Mouse (Mus musculus): Measurements from ENCODE around the gene Edrf1. TPM values are rescaled to one million over a fixed set of nuclear protein-coding genes. Genes with fewer than 3 reads are reported as not detected.

Edrf1 gene
- total and polyA plus RNA-seq, 3 experiments, result 10.0 to 20.6 (median 19.3) TPM

GRCm38 (mm10) chr7:133676002-133676401 is 38.7 kb downstream of the Edrf1 start:
- H3K27ac ChIP-seq (ENCODE audit: insufficient read depth, low read depth), result no peak overlapping the region
- dilution Hi-C loops (cut with MboI; ENCODE audit: extremely low pct_ligation_motif_present, extremely low pct_unique_long_range_greater_than_20kb, low sequenced_read_pairs) (no loop called here), in situ Hi-C loops (cut with MboI; ENCODE audit: low pct_ligation_motif_present, low pct_unique_long_range_greater_than_20kb, low sequenced_read_pairs) (no loop called here)
- no peaks in the 10 kb centered on the region for H3K9me3 ChIP-seq (replicated peaks; ENCODE audit: low read length)
- H3K79me2 ChIP-seq (replicated peaks; ENCODE audit: control insufficient read depth, extremely low read depth, insufficient read depth, poor library complexity, severe bottlenecking), result no peaks in the 10 kb centered on the region
- DNase-seq (ENCODE audit: extremely low read depth), result peak; percentile 33
- no peak overlapping the region for H3K4me2 ChIP-seq (ENCODE audit: insufficient read depth, low read depth, poor library complexity, severe bottlenecking)
- no peaks in the 10 kb centered on the region for H3K27me3 ChIP-seq (replicated peaks)
- H3K9ac ChIP-seq (ENCODE audit: insufficient read depth, low read depth), result no peak overlapping the region
- H3K36me3 ChIP-seq (replicated peaks in 1 of 2; ENCODE audit: control insufficient read depth in 1 of 2, insufficient read depth in 1 of 2, low read length in 1 of 2), result peaks cover 18 to 52% of the 10 kb centered on the region in 2 experiments
- no peak for TF ChIP-seq SMC3 (IDR thresholded peaks at IDR 0.05; ENCODE audit: low read depth, low read length)
- no peak for TF ChIP-seq TBP (conservative IDR thresholded peaks at IDR 0.05; ENCODE audit: low read depth, low read length)
- no peak for TF ChIP-seq CHD2 (IDR thresholded peaks at IDR 0.05; ENCODE audit: low read length)
- peak; percentile 32; the same call in 1 of the 2 replicates for TF ChIP-seq USF1 (IDR thresholded peaks at IDR 0.05; ENCODE audit: low read depth, low read length)
- no peak for TF ChIP-seq UBTF (IDR thresholded peaks at IDR 0.05; ENCODE audit: low read depth, low read length)
- peak; percentile 34; the same call in 1 of the 2 replicates for TF ChIP-seq USF2 (conservative IDR thresholded peaks at IDR 0.05; ENCODE audit: low read depth, low read length)
- TF ChIP-seq KAT2A (IDR thresholded peaks at IDR 0.05; ENCODE audit: insufficient replicate concordance, low read length), result no peak
- TF ChIP-seq MAZ (IDR thresholded peaks at IDR 0.05; ENCODE audit: low read depth, low read length), result no peak
- TF ChIP-seq GABPA (IDR thresholded peaks at IDR 0.05; ENCODE audit: insufficient replicate concordance, low read depth, low read length), result no peak
- TF ChIP-seq MYC (IDR thresholded peaks at IDR 0.05; ENCODE audit: low read depth, low read length), result peak; percentile 61
- TF ChIP-seq EP300 (IDR thresholded peaks at IDR 0.05; ENCODE audit: low read length), result no peak
- no peak for TF ChIP-seq PAX5 (IDR thresholded peaks at IDR 0.05; ENCODE audit: low read length)
- TF ChIP-seq MAX (IDR thresholded peaks at IDR 0.05; ENCODE audit: low read length), result peak; percentile 66
- TF ChIP-seq ETS1 (conservative IDR thresholded peaks at IDR 0.05; ENCODE audit: low read depth, low read length), result no peak
- TF ChIP-seq RAD21 (IDR thresholded peaks at IDR 0.05; ENCODE audit: low read depth, low read length), result no peak
- TF ChIP-seq MXI1 (IDR thresholded peaks at IDR 0.05; ENCODE audit: low read depth, low read length), result no peak
- TF ChIP-seq JUN (IDR thresholded peaks at IDR 0.05; ENCODE audit: insufficient read depth, low read depth, low read length), result no peak
- 0 out of 2 replicates have a peak, but pooled peaks have one; percentile 14 for TF ChIP-seq ELF1 (IDR thresholded peaks at IDR 0.05; ENCODE audit: low read depth, low read length)
- TF ChIP-seq IRF4 (IDR thresholded peaks at IDR 0.05; ENCODE audit: low read depth, low read length), result no peak
- TF ChIP-seq NRF1 (IDR thresholded peaks at IDR 0.05; ENCODE audit: low read depth, low read length), result no peak
- no peak for TF ChIP-seq ZNF384 (IDR thresholded peaks at IDR 0.05; ENCODE audit: low read depth, low read length)
- no peak for TF ChIP-seq CHD1 (IDR thresholded peaks at IDR 0.05; ENCODE audit: low read depth, low read length)
- TF ChIP-seq POLR2AphosphoS2 (IDR thresholded peaks at IDR 0.05; ENCODE audit: low read depth, low read length), result no peak
- no peak for TF ChIP-seq NELFE (IDR thresholded peaks at IDR 0.05; ENCODE audit: low read depth, low read length)
- TF ChIP-seq MAFK (IDR thresholded peaks at IDR 0.05; ENCODE audit: insufficient replicate concordance, low read length), result no peak
- no peak for TF ChIP-seq ZKSCAN1 (IDR thresholded peaks at IDR 0.05; ENCODE audit: borderline replicate concordance, low read depth, low read length)
- TF ChIP-seq CTCF (conservative IDR thresholded peaks at IDR 0.05 in 1 of 2, IDR thresholded peaks at IDR 0.05 in 1 of 2; ENCODE audit: low read depth in 2 of 2, low read length in 2 of 2), result peak; percentile 9 to 39; a peak in 2 of 4 replicates
- TF ChIP-seq SIN3A (IDR thresholded peaks at IDR 0.05; ENCODE audit: low read length), result no peak
- TF ChIP-seq ZMIZ1 (IDR thresholded peaks at IDR 0.05; ENCODE audit: low read depth, low read length), result no peak
- no peak for TF ChIP-seq TCF12 (IDR thresholded peaks at IDR 0.05; ENCODE audit: low read depth, low read length)
- no peak for TF ChIP-seq JUND (conservative IDR thresholded peaks at IDR 0.05; ENCODE audit: low read depth, low read length)
- H3K4me3 ChIP-seq (replicated peaks in 1 of 3; ENCODE audit: low read depth in 2 of 3, low read length in 2 of 3, poor library complexity in 1 of 3), result no peak overlapping the region
- H3K4me1 ChIP-seq (ENCODE audit: control insufficient read depth in 1 of 2, insufficient read depth in 2 of 2), result no peaks in the 10 kb centered on the region
